Mouse (Mus musculus): Measurements from ENCODE around the gene Cldn17. TPM values are rescaled to one million over a fixed set of nuclear protein-coding genes. Genes with fewer than 3 reads are reported as not detected.

Gene Cldn17
- polyA plus RNA-seq (2015; fragmentation: Nextera tagmentation; extraction: Ambion mirVana) = not detected in 2 replicates

- H3K4me3 ChIP-seq (replicated peaks) = no peak within 1 kb of the TSS
- 80% methylated on average over 6 of the region's 6 CpGs for WGBS
- no peak within 1 kb of the TSS for H3K4me2 ChIP-seq (replicated peaks)
- H3K27me3 ChIP-seq (replicated peaks) = no peaks in the 10 kb centered on the region
- no peaks in the 10 kb centered on the region for H3K4me1 ChIP-seq (replicated peaks)
- H3K27ac ChIP-seq = no peak within 1 kb of the TSS
- H3K9me3 ChIP-seq = no peaks in the 10 kb centered on the region
- no peak for ATAC-seq
- H3K36me3 ChIP-seq = no peaks in the 10 kb centered on the region
- no peak within 1 kb of the TSS for H3K9ac ChIP-seq
Measured at GRCm38 (mm10) chr16:88506878-88507277, at the start of gene Cldn17. Gene Cldn17, minus strand, starts transcription at chr16:88506978.

- Histone ChIP-seq H3K9me3 (no peaks in the 10 kb centered on the region), H3K36me3 (no peaks in the 10 kb centered on the region), H3K27me3 (replicated peaks) (no peaks in the 10 kb centered on the region), H3K4me3 (replicated peaks) (no peak overlapping the region), H3K4me1 (replicated peaks) (no peaks in the 10 kb centered on the region), H3K9ac (no peak overlapping the region), H3K27ac (no peak overlapping the region), H3K4me2 (replicated peaks) (no peak overlapping the region)
- 55% methylated on average over 6 of the region's 6 CpGs for WGBS
- no peak for ATAC-seq
Measured at GRCm38 (mm10) chr16:88542488-88542887, 35.7 kb upstream of the Cldn17 start.

- Histone ChIP-seq H3K4me3 (replicated peaks) (no peak overlapping the region), H3K9me3 (no peaks in the 10 kb centered on the region), H3K36me3 (no peaks in the 10 kb centered on the region), H3K4me1 (replicated peaks) (no peaks in the 10 kb centered on the region), H3K27ac (peak overlapping the region; percentile 54; the same call in 1 of the 2 replicates), H3K27me3 (replicated peaks) (no peaks in the 10 kb centered on the region), H3K9ac (no peak overlapping the region), H3K4me2 (replicated peaks) (no peak overlapping the region)
- 65% methylated on average over 3 of the region's 3 CpGs for WGBS
- ATAC-seq = peak; percentile 96
Measured at GRCm38 (mm10) chr16:88539841-88540487, 33.2 kb upstream of the Cldn17 start.

- Histone ChIP-seq H3K27ac (no peak overlapping the region), H3K9ac (no peak overlapping the region), H3K27me3 (replicated peaks) (no peaks in the 10 kb centered on the region), H3K9me3 (no peaks in the 10 kb centered on the region), H3K4me2 (replicated peaks) (no peak overlapping the region), H3K36me3 (no peaks in the 10 kb centered on the region), H3K4me3 (replicated peaks) (no peak overlapping the region), H3K4me1 (replicated peaks) (no peaks in the 10 kb centered on the region)
- 0 out of 2 replicates have a peak, but pooled peaks have one; percentile 55 for ATAC-seq
Measured at GRCm38 (mm10) chr16:88511348-88511747, 4.6 kb upstream of the Cldn17 start.

GRCm38 (mm10) chr16:88508150-88508549 is 1.4 kb upstream of the Cldn17 start:
- ATAC-seq = no peak
- WGBS = 67% methylated on average over 4 of the region's 4 CpGs
- Histone ChIP-seq H3K9me3 (no peaks in the 10 kb centered on the region), H3K27me3 (replicated peaks) (no peaks in the 10 kb centered on the region), H3K4me1 (replicated peaks) (no peaks in the 10 kb centered on the region), H3K36me3 (no peaks in the 10 kb centered on the region), H3K4me3 (replicated peaks) (no peak overlapping the region), H3K27ac (no peak overlapping the region), H3K4me2 (replicated peaks) (no peak overlapping the region), H3K9ac (no peak overlapping the region)

GRCm38 (mm10) chr16:88506338-88506737 is 440 bp downstream of the Cldn17 start:
- no peak overlapping the region for H3K27ac ChIP-seq
- H3K36me3 ChIP-seq = no peaks in the 10 kb centered on the region
- no peak overlapping the region for H3K4me2 ChIP-seq (replicated peaks)
- ATAC-seq = no peak
- H3K4me3 ChIP-seq (replicated peaks) = no peak overlapping the region
- no peaks in the 10 kb centered on the region for H3K27me3 ChIP-seq (replicated peaks)
- H3K9me3 ChIP-seq = no peaks in the 10 kb centered on the region
- H3K9ac ChIP-seq = no peak overlapping the region
- no peaks in the 10 kb centered on the region for H3K4me1 ChIP-seq (replicated peaks)
- WGBS = 94% methylated on average over 11 of the region's 11 CpGs

- Histone ChIP-seq H3K9ac (no peak overlapping the region), H3K9me3 (no peaks in the 10 kb centered on the region), H3K27ac (no peak overlapping the region), H3K36me3 (no peaks in the 10 kb centered on the region), H3K27me3 (replicated peaks) (no peaks in the 10 kb centered on the region), H3K4me2 (replicated peaks) (no peak overlapping the region), H3K4me3 (replicated peaks) (no peak overlapping the region), H3K4me1 (replicated peaks) (no peaks in the 10 kb centered on the region)
- ATAC-seq = no peak
Measured at GRCm38 (mm10) chr16:88488096-88488495, 18.7 kb downstream of the Cldn17 start.

GRCm38 (mm10) chr16:88480011-88480774 is 26.6 kb downstream of the Cldn17 start:
- H3K27me3 ChIP-seq (replicated peaks) = no peaks in the 10 kb centered on the region
- H3K9me3 ChIP-seq = no peaks in the 10 kb centered on the region
- 71% methylated on average over 3 of the region's 3 CpGs for WGBS
- H3K9ac ChIP-seq = no peak overlapping the region
- H3K4me2 ChIP-seq (replicated peaks) = no peak overlapping the region
- H3K4me3 ChIP-seq (replicated peaks) = no peak overlapping the region
- H3K27ac ChIP-seq = no peak overlapping the region
- no peaks in the 10 kb centered on the region for H3K4me1 ChIP-seq (replicated peaks)
- H3K36me3 ChIP-seq = no peaks in the 10 kb centered on the region
- ATAC-seq = no peak

GRCm38 (mm10) chr16:88463235-88463634 is 43.5 kb downstream of the Cldn17 start:
- no peak overlapping the region for H3K4me3 ChIP-seq (replicated peaks)
- WGBS = 63% methylated on average over 3 of the region's 3 CpGs
- ATAC-seq = peak; percentile 80
- no peak overlapping the region for H3K4me2 ChIP-seq (replicated peaks)
- H3K36me3 ChIP-seq = no peaks in the 10 kb centered on the region
- H3K9me3 ChIP-seq = no peaks in the 10 kb centered on the region
- no peak overlapping the region for H3K9ac ChIP-seq
- H3K27me3 ChIP-seq (replicated peaks) = no peaks in the 10 kb centered on the region
- no peaks in the 10 kb centered on the region for H3K4me1 ChIP-seq (replicated peaks)
- no peak overlapping the region for H3K27ac ChIP-seq

Other genes with a start within 250 kb of the Cldn17 start
- gene Grik1, start 216.7 kb downstream of the Cldn17 start, polyA plus RNA-seq (2015; fragmentation: Nextera tagmentation; extraction: Ambion mirVana) = 1.4 and 1.5 TPM in 2 replicates
- 72.7 and 77.0 TPM in 2 replicates for gene Cldn8, start 56.2 kb upstream of the Cldn17 start, polyA plus RNA-seq (2015; fragmentation: Nextera tagmentation; extraction: Ambion mirVana)
- gene Krtap24-1, start 105.3 kb upstream of the Cldn17 start, polyA plus RNA-seq (2015; fragmentation: Nextera tagmentation; extraction: Ambion mirVana) = not detected in 2 replicates
- not detected in 2 replicates for gene 2310079G19Rik, start 120.7 kb upstream of the Cldn17 start, polyA plus RNA-seq (2015; fragmentation: Nextera tagmentation; extraction: Ambion mirVana)
- gene Krtap26-1, start 140.8 kb upstream of the Cldn17 start, polyA plus RNA-seq (2015; fragmentation: Nextera tagmentation; extraction: Ambion mirVana) = not detected in 2 replicates
- not detected in 2 replicates for gene Krtap27-1, start 164.7 kb upstream of the Cldn17 start, polyA plus RNA-seq (2015; fragmentation: Nextera tagmentation; extraction: Ambion mirVana)
- not detected in 2 replicates for gene 2310061N02Rik, start 201.0 kb upstream of the Cldn17 start, polyA plus RNA-seq (2015; fragmentation: Nextera tagmentation; extraction: Ambion mirVana)
- not detected in 2 replicates for gene Krtap13-1, start 221.9 kb upstream of the Cldn17 start, polyA plus RNA-seq (2015; fragmentation: Nextera tagmentation; extraction: Ambion mirVana)
- gene Krtap13, start 244.7 kb upstream of the Cldn17 start, polyA plus RNA-seq (2015; fragmentation: Nextera tagmentation; extraction: Ambion mirVana) = not detected in 2 replicates

Measured in intestine, embryonic 15.5 days (tissue).